Mouse (Mus musculus) myocyte (in vitro differentiated cells): ENCODE data around the gene Bicdl2.

ENCODE experiments used
- CEBPB ChIP-seq: IDR thresholded peaks from 2 replicates; pipeline ENCODE4 v1.6.1; 2011; ENCODE audit warnings: mild to moderate bottlenecking, moderate library complexity; ENCODE audit not compliant: poor library complexity, insufficient read depth, severe bottlenecking
- E2F4 ChIP-seq: IDR thresholded peaks from one replicate; pipeline ENCODE4 v1.6.1; 2011; ENCODE audit warnings: mild to moderate bottlenecking, control low read depth, moderate library complexity; ENCODE audit not compliant: insufficient read depth
- MAX ChIP-seq: IDR thresholded peaks from one replicate; pipeline ENCODE4 v1.6.1; 2011; ENCODE audit warnings: low read depth, mild to moderate bottlenecking, control low read depth
- MYOG ChIP-seq, 3 experiments: IDR thresholded peaks; one replicate each; pipeline ENCODE4 v1.6.1; 2011; ENCODE audit warnings: control low read depth in 2 of 3, low read depth in 2 of 3, mild to moderate bottlenecking in 2 of 3; ENCODE audit not compliant: insufficient read length in 2 of 3, control insufficient read depth in 1 of 3, insufficient read depth in 1 of 3
- POLR2A ChIP-seq: IDR thresholded peaks from one replicate; pipeline ENCODE4 v1.6.1; 2011; ENCODE audit warnings: low read depth, mild to moderate bottlenecking, control low read depth, moderate library complexity; ENCODE audit not compliant: insufficient read length
- POLR2AphosphoS2 ChIP-seq: IDR thresholded peaks from one replicate; pipeline ENCODE4 v1.6.1; 2011; ENCODE audit warnings: low read depth, control low read depth; ENCODE audit not compliant: insufficient read length
- TCF12 ChIP-seq: IDR thresholded peaks from one replicate; pipeline ENCODE4 v1.6.1; 2011; ENCODE audit warnings: mild to moderate bottlenecking, control low read depth; ENCODE audit not compliant: poor library complexity, insufficient read depth, severe bottlenecking
- USF1 ChIP-seq: IDR thresholded peaks from one replicate; pipeline ENCODE4 v1.6.1; 2011; ENCODE audit warnings: low read depth, mild to moderate bottlenecking, control low read depth, moderate library complexity

GRCm38 (mm10) chr17:23671519-23671918 lies 11.2 kb downstream of the Bicdl2 start:
- peak; percentile 18 for TF ChIP-seq POLR2AphosphoS2
- TF ChIP-seq TCF12, result no peak
- TF ChIP-seq MYOG (IDR thresholded peaks at IDR 0.05; ENCODE audit: control insufficient read depth in 1 of 3, insufficient read depth in 1 of 3, insufficient read length in 2 of 3, low read depth in 2 of 3), result no peak
- TF ChIP-seq POLR2A, result no peak
- TF ChIP-seq CEBPB, result no peak
- TF ChIP-seq MAX, result no peak
- TF ChIP-seq USF1, result no peak
- TF ChIP-seq E2F4, result no peak
